Mouse (Mus musculus): Measurements from ENCODE around the gene Aldh1l2. TPM values are rescaled to one million over a fixed set of nuclear protein-coding genes. Genes with fewer than 3 reads are reported as not detected.

The Aldh1l2 gene
- polyA plus RNA-seq, 1 experiment from 2014 or later = 23.9 TPM

- ATAC-seq = no peak
- 88% methylated on average over 6 of the region's 6 CpGs for WGBS
- Histone ChIP-seq H3K27ac (ENCODE audit: low read length) (no peak overlapping the region), H3K9ac (replicated peaks; ENCODE audit: low read depth, low read length) (no peak overlapping the region), H3K4me3 (replicated peaks; ENCODE audit: low read length) (no peak overlapping the region), H3K4me1 (replicated peaks; ENCODE audit: control insufficient read depth, insufficient read depth, low read length) (no peaks in the 10 kb centered on the region), H3K36me3 (ENCODE audit: control insufficient read depth, insufficient read depth) (peaks cover 23% of the 10 kb centered on the region), H3K9me3 (ENCODE audit: control insufficient read depth, low read length) (no peaks in the 10 kb centered on the region), H3K27me3 (replicated peaks; ENCODE audit: control insufficient read depth, insufficient read depth, low read length) (no peaks in the 10 kb centered on the region), H3K4me2 (ENCODE audit: low read length) (no peak overlapping the region)
These were observed 43.4 kb downstream of the Aldh1l2 start for GRCm38 (mm10) chr10:83490506-83490905.

GRCm38 (mm10) chr10:83477286-83477685 is 56.7 kb downstream of the Aldh1l2 start:
- no peak overlapping the region for H3K4me2 ChIP-seq (ENCODE audit: low read length)
- no peaks in the 10 kb centered on the region for H3K36me3 ChIP-seq (ENCODE audit: control insufficient read depth, insufficient read depth)
- H3K4me1 ChIP-seq (replicated peaks; ENCODE audit: control insufficient read depth, insufficient read depth, low read length) = no peaks in the 10 kb centered on the region
- H3K27ac ChIP-seq (ENCODE audit: low read length) = no peak overlapping the region
- no peaks in the 10 kb centered on the region for H3K27me3 ChIP-seq (replicated peaks; ENCODE audit: control insufficient read depth, insufficient read depth, low read length)
- no peak overlapping the region for H3K4me3 ChIP-seq (replicated peaks; ENCODE audit: low read length)
- peaks cover 2% of the 10 kb centered on the region; the same call in 1 of the 2 replicates for H3K9me3 ChIP-seq (ENCODE audit: control insufficient read depth, low read length)
- no peak overlapping the region for H3K9ac ChIP-seq (replicated peaks; ENCODE audit: low read depth, low read length)
- WGBS = 84% methylated on average over 5 of the region's 5 CpGs
- no peak for ATAC-seq

GRCm38 (mm10) chr10:83475226-83475625 is 58.7 kb downstream of the Aldh1l2 start:
- Histone ChIP-seq H3K27me3 (replicated peaks; ENCODE audit: control insufficient read depth, insufficient read depth, low read length) (no peaks in the 10 kb centered on the region), H3K27ac (ENCODE audit: low read length) (no peak overlapping the region), H3K9me3 (ENCODE audit: control insufficient read depth, low read length) (peaks cover 2% of the 10 kb centered on the region; the same call in 1 of the 2 replicates), H3K9ac (replicated peaks; ENCODE audit: low read depth, low read length) (no peak overlapping the region), H3K4me2 (ENCODE audit: low read length) (no peak overlapping the region), H3K36me3 (ENCODE audit: control insufficient read depth, insufficient read depth) (no peaks in the 10 kb centered on the region), H3K4me3 (replicated peaks; ENCODE audit: low read length) (no peak overlapping the region), H3K4me1 (replicated peaks; ENCODE audit: control insufficient read depth, insufficient read depth, low read length) (no peaks in the 10 kb centered on the region)
- 96% methylated on average over 13 of the region's 13 CpGs for WGBS
- no peak for ATAC-seq

GRCm38 (mm10) chr10:83457531-83457930 is 76.4 kb downstream of the Aldh1l2 start:
- no peak overlapping the region for H3K27ac ChIP-seq (ENCODE audit: low read length)
- no peak overlapping the region for H3K4me3 ChIP-seq (replicated peaks; ENCODE audit: low read length)
- peaks cover 21% of the 10 kb centered on the region for H3K9me3 ChIP-seq (ENCODE audit: control insufficient read depth, low read length)
- no peaks in the 10 kb centered on the region for H3K27me3 ChIP-seq (replicated peaks; ENCODE audit: control insufficient read depth, insufficient read depth, low read length)
- peaks cover 4% of the 10 kb centered on the region for H3K36me3 ChIP-seq (ENCODE audit: control insufficient read depth, insufficient read depth)
- no peak for ATAC-seq
- 90% methylated on average over 3 of the region's 3 CpGs for WGBS
- H3K9ac ChIP-seq (replicated peaks; ENCODE audit: low read depth, low read length) = no peak overlapping the region
- no peak overlapping the region for H3K4me2 ChIP-seq (ENCODE audit: low read length)
- H3K4me1 ChIP-seq (replicated peaks; ENCODE audit: control insufficient read depth, insufficient read depth, low read length) = no peaks in the 10 kb centered on the region

- Histone ChIP-seq H3K4me2 (ENCODE audit: low read length) (no peak overlapping the region), H3K4me3 (replicated peaks; ENCODE audit: low read length) (no peak overlapping the region), H3K4me1 (replicated peaks; ENCODE audit: control insufficient read depth, insufficient read depth, low read length) (no peaks in the 10 kb centered on the region), H3K27ac (ENCODE audit: low read length) (no peak overlapping the region), H3K36me3 (ENCODE audit: control insufficient read depth, insufficient read depth) (no peaks in the 10 kb centered on the region), H3K9me3 (ENCODE audit: control insufficient read depth, low read length) (peaks cover 17% of the 10 kb centered on the region), H3K27me3 (replicated peaks; ENCODE audit: control insufficient read depth, insufficient read depth, low read length) (no peaks in the 10 kb centered on the region), H3K9ac (replicated peaks; ENCODE audit: low read depth, low read length) (no peak overlapping the region)
- 94% methylated on average over 7 of the region's 7 CpGs for WGBS
- no peak for ATAC-seq
These were observed 85.4 kb downstream of the Aldh1l2 start for GRCm38 (mm10) chr10:83448582-83448981.

Other genes with a start within 250 kb of the Aldh1l2 start
- gene Slc41a2, start 196.3 kb downstream of the Aldh1l2 start, polyA plus RNA-seq (2015; fragmentation: Nextera tagmentation; extraction: Ambion mirVana) = 4.8 and 6.8 TPM in 2 replicates
- gene D10Wsu102e, start 173.9 kb downstream of the Aldh1l2 start, polyA plus RNA-seq (2015; fragmentation: Nextera tagmentation; extraction: Ambion mirVana) = 1.1 and 1.3 TPM in 2 replicates
- 31.8 and 32.3 TPM in 2 replicates for gene Washc4, start 9.6 kb upstream of the Aldh1l2 start, polyA plus RNA-seq (2015; fragmentation: Nextera tagmentation; extraction: Ambion mirVana)
- 34.9 and 38.5 TPM in 2 replicates for gene Appl2, start 114.6 kb upstream of the Aldh1l2 start, polyA plus RNA-seq (2015; fragmentation: Nextera tagmentation; extraction: Ambion mirVana)
- 51.0 and 59.2 TPM in 2 replicates for gene 1500009L16Rik, start 188.7 kb upstream of the Aldh1l2 start, polyA plus RNA-seq (2015; fragmentation: Nextera tagmentation; extraction: Ambion mirVana)